Mouse (Mus musculus) stomach, postnatal 0 days (tissue): Measurements from ENCODE around the gene Ocln. TPM values are rescaled to one million over a fixed set of nuclear protein-coding genes. Genes with fewer than 3 reads are reported as not detected.
A peak's percentile ranks its signal among the peaks of the same experiment; 100 is the strongest.

Source experiments
- ATAC-seq: fragments of 200-750 bp; cut with Nextera tagmentation; 2 replicates; pipeline ENCODE4 v1.8.0; 2017; ENCODE audit not compliant: low FRiP score, low TSS enrichment
- DNase-seq: peaks from one replicate; pipeline ENCODE4 v3.0.0-alpha.2; 2016; ENCODE audit warnings: low spot score
- H3K27ac ChIP-seq: fragments of 300-500 bp; sonication (generic); replicated peaks from 2 replicates; pipeline ENCODE4 v1.5.1; 2014; ENCODE audit warnings: mild to moderate bottlenecking, control low read depth
- H3K27me3 ChIP-seq: fragments of 300-500 bp; sonication (generic); 2 replicates; pipeline ENCODE4 v1.6.1; 2014; ENCODE audit warnings: low read length; ENCODE audit not compliant: control insufficient read depth, insufficient read depth
- H3K36me3 ChIP-seq: fragments of 300-500 bp; sonication (generic); 2 replicates; pipeline ENCODE4 v1.6.1; 2014; ENCODE audit warnings: low read length, mixed read lengths; ENCODE audit not compliant: control insufficient read depth, insufficient read depth
- H3K4me1 ChIP-seq: fragments of 300-500 bp; sonication (generic); replicated peaks from 2 replicates; pipeline ENCODE4 v1.6.1; 2014; ENCODE audit warnings: antibody characterized with exemption; ENCODE audit not compliant: control insufficient read depth, insufficient read depth
- H3K4me2 ChIP-seq: fragments of 300-500 bp; sonication (generic); replicated peaks from 2 replicates; pipeline ENCODE4 v1.6.1; 2014; ENCODE audit warnings: low read depth, mild to moderate bottlenecking, control low read depth, moderate library complexity
- H3K4me3 ChIP-seq: fragments of 300-500 bp; sonication (generic); 2 replicates; pipeline ENCODE4 v1.5.1; 2014; ENCODE audit warnings: low read depth, low read length, control low read depth
- H3K9ac ChIP-seq: fragments of 300-500 bp; sonication (generic); 2 replicates; pipeline ENCODE4 v1.6.1; 2014; ENCODE audit warnings: mild to moderate bottlenecking, low read length, control low read depth, mixed read lengths
- H3K9me3 ChIP-seq: fragments of 300-500 bp; sonication (generic); 2 replicates; pipeline ENCODE4 v1.6.1; 2016; ENCODE audit warnings: low read length; ENCODE audit not compliant: control insufficient read depth
- CTCF ChIP-seq: IDR thresholded peaks from 2 replicates; pipeline ENCODE4 v1.5.1; 2016; ENCODE audit warnings: antibody characterized with exemption, low read depth, mild to moderate bottlenecking, moderate library complexity
- EP300 ChIP-seq: optimal IDR thresholded peaks from 2 replicates; pipeline ENCODE3; 2016; ENCODE audit warnings: antibody characterized with exemption
- WGBS: fragments of 180-500 bp; shearing (Covaris S2); extraction: QIAGEN DNeasy Blood & Tissue Kit; methylation state at CpG from one replicate; pipeline ENCODE4 v1.1.7; 2014; 5-methylcytosine and 5-hydroxymethylcytosine counted together
- polyA plus RNA-seq: library from polyadenylated mRNA; unstranded; fragments of >200 nt; fragmentation: Nextera tagmentation; extraction: Ambion mirVana; gene quantifications from 2 replicates; pipeline ENCODE4 v1.2.1, GENCODE M21; 2015

Ocln gene
- polyA plus RNA-seq, result 65.7 and 66.0 TPM in 2 replicates

- no peaks in the 10 kb centered on the region for H3K4me1 ChIP-seq
- peak within 1 kb of the TSS; percentile 93 for H3K27ac ChIP-seq
- peak within 1 kb of the TSS; percentile 82 for H3K9ac ChIP-seq
- ATAC-seq, result peak; percentile 90
- no peak for TF ChIP-seq CTCF
- no peak for TF ChIP-seq EP300
- H3K9me3 ChIP-seq, result no peaks in the 10 kb centered on the region
- no peaks in the 10 kb centered on the region for H3K36me3 ChIP-seq
- 1% methylated on average over 44 of the region's 45 CpGs for WGBS
- peak within 1 kb of the TSS; percentile 68 for H3K4me3 ChIP-seq
- DNase-seq, result peak; percentile 92
- peak within 1 kb of the TSS; percentile 91 for H3K4me2 ChIP-seq
- H3K27me3 ChIP-seq, result peaks cover 7% of the 10 kb centered on the region; the same call in 1 of the 2 replicates
These were observed at the start of gene Ocln for GRCm38 (mm10) chr13:100552369-100553041. Ocln (minus strand) TSS chr13:100552718.

GRCm38 (mm10) chr13:100601034-100601433 is 48.5 kb upstream of the Ocln start:
- 0 out of 2 replicates have a peak overlapping the region, but pooled peaks have one; percentile 30 for H3K27ac ChIP-seq
- H3K4me3 ChIP-seq, result no peak overlapping the region
- ATAC-seq, result no peak
- no peak for TF ChIP-seq EP300
- no peak for TF ChIP-seq CTCF
- H3K27me3 ChIP-seq, result no peaks in the 10 kb centered on the region
- H3K36me3 ChIP-seq, result no peaks in the 10 kb centered on the region
- H3K9ac ChIP-seq, result no peak overlapping the region
- H3K4me1 ChIP-seq, result no peaks in the 10 kb centered on the region
- H3K4me2 ChIP-seq, result no peak overlapping the region
- no peaks in the 10 kb centered on the region for H3K9me3 ChIP-seq
- no peak for DNase-seq
- WGBS, result 64% methylated on average over 8 of the region's 8 CpGs

GRCm38 (mm10) chr13:100600317-100600716 is 47.8 kb upstream of the Ocln start:
- Histone ChIP-seq H3K9me3 (no peaks in the 10 kb centered on the region), H3K4me2 (no peak overlapping the region), H3K9ac (no peak overlapping the region), H3K27me3 (no peaks in the 10 kb centered on the region), H3K36me3 (no peaks in the 10 kb centered on the region), H3K4me3 (no peak overlapping the region), H3K4me1 (no peaks in the 10 kb centered on the region), H3K27ac (no peak overlapping the region)
- DNase-seq, result no peak
- no peak; the same call in 1 of the 2 replicates for ATAC-seq
- TF ChIP-seq EP300 (no peak), CTCF (no peak)
- 72% methylated on average over 12 of the region's 12 CpGs for WGBS

GRCm38 (mm10) chr13:100597284-100597683 is 44.8 kb upstream of the Ocln start:
- ATAC-seq (no peak), DNase-seq (no peak)
- Histone ChIP-seq H3K27ac (no peak overlapping the region), H3K4me2 (no peak overlapping the region), H3K36me3 (no peaks in the 10 kb centered on the region), H3K9me3 (no peaks in the 10 kb centered on the region), H3K4me3 (no peak overlapping the region), H3K4me1 (no peaks in the 10 kb centered on the region), H3K27me3 (no peaks in the 10 kb centered on the region), H3K9ac (no peak overlapping the region)
- 77% methylated on average over 9 of the region's 9 CpGs for whole genome bisulfite sequencing
- TF ChIP-seq EP300 (no peak), CTCF (no peak)

GRCm38 (mm10) chr13:100595552-100595885 is 43.0 kb upstream of the Ocln start:
- no peaks in the 10 kb centered on the region for H3K27me3 ChIP-seq
- no peak for TF ChIP-seq CTCF
- no peak for TF ChIP-seq EP300
- no peak overlapping the region for H3K27ac ChIP-seq
- H3K36me3 ChIP-seq, result no peaks in the 10 kb centered on the region
- ATAC-seq (no peak), DNase-seq (no peak)
- no peaks in the 10 kb centered on the region for H3K9me3 ChIP-seq
- 84% methylated on average over 3 of the region's 3 CpGs for WGBS
- H3K4me2 ChIP-seq, result no peak overlapping the region
- H3K4me3 ChIP-seq, result no peak overlapping the region
- H3K9ac ChIP-seq, result no peak overlapping the region
- no peaks in the 10 kb centered on the region for H3K4me1 ChIP-seq

- ATAC-seq, result peak; percentile 66
These were observed 42.5 kb upstream of the Ocln start for GRCm38 (mm10) chr13:100594838-100595551.

More at GRCm38 (mm10) chr13:100594838-100595551, 42.5 kb upstream of the Ocln start:
- no peak for TF ChIP-seq CTCF
- TF ChIP-seq EP300, result no peak
- no peaks in the 10 kb centered on the region for H3K9me3 ChIP-seq
- H3K4me3 ChIP-seq, result no peak overlapping the region
- H3K36me3 ChIP-seq, result no peaks in the 10 kb centered on the region
- H3K27ac ChIP-seq, result no peak overlapping the region
- DNase-seq, result no peak
- no peak overlapping the region for H3K9ac ChIP-seq
- H3K27me3 ChIP-seq, result no peaks in the 10 kb centered on the region
- H3K4me1 ChIP-seq, result no peaks in the 10 kb centered on the region
- WGBS, result 70% methylated on average over 5 of the region's 5 CpGs
- no peak overlapping the region for H3K4me2 ChIP-seq
